Mouse (Mus musculus): ENCODE measurements around the gene Psg21.
"Not testable (repeated sequence)": the region's sequence is repeated elsewhere in the genome, so short reads cannot be mapped to it uniquely, and the experiment has no call there.

The Psg21 gene

DNA sequence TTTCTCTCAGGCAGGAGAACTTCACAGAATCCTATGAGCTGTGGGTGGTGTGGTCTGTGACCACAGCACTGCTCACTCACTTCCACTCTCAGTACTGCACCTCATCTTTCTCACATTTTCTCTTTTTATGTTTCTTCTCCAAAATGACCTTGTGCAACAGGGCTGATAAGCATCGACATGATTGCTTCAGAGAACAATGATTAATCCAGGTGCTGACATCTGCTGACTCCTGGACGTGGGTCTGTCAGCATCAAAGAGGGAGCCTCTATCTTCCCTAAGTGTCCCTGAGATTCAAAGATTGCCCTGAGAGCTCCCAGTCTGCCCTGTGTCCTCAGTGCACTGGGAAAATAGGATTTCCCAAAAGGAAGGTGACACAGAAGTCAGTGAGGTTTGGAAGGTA, at the start of gene Psg21:
Gene Psg21 (minus strand): TSS at position 101 of the 400 bp plus-strand sequence.
- in situ Hi-C loops (cut with MboI; ENCODE audit: low sequenced_read_pairs), result not testable (repeated sequence)

DNA sequence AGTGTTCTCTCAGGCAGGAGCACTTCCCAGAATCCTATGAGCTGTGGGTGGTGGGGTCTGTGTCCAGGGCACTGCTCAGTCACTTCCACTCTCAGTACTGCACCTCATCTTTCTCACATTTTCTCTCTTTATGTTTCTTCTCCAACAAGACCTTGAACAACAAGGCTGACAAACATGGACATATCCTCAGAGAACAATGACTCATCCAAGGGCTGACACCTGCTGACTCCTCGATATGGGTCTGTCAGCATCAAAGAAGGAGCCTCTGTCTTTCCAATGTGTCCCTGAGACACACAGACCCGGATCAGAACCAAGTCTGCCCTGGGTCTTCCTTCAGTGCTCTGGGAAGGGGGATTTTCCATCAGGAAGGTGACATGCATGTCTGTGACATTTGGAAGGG, 29.6 kb upstream of the Psg21 start, which contains the start of gene Psg20:
Gene Psg20 (minus strand): TSS at position 101 of the 400 bp plus-strand sequence.
- in situ Hi-C loops (cut with MboI; ENCODE audit: low sequenced_read_pairs), result no loop called here

- in situ Hi-C loops (cut with MboI; ENCODE audit: low sequenced_read_pairs), result no loop called here
Observed at GRCm38 (mm10) chr7:18685586-18685985, 29.1 kb upstream of the Psg21 start.

DNA sequence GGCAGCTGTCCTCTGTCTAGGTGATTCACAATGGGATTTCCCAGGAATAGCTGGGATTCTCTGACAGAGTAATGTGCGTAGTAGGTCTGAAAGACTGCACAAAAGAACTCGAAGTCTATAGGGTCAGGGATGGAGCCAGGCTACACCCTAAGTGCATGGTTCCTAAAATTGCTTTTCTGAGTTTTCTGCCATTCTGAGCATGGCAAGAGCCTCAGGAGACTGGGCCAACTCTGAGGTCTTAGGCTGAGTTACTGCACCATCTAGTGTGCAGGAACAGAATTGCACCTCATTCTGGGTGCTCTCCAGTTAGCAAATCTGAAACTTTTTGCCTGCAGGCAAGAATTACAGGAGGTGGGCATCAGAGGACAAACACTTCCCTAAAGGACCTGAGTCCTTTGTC, 23.2 kb upstream of the Psg21 start:
- in situ Hi-C loops (cut with MboI; ENCODE audit: low sequenced_read_pairs), result no loop called here

DNA sequence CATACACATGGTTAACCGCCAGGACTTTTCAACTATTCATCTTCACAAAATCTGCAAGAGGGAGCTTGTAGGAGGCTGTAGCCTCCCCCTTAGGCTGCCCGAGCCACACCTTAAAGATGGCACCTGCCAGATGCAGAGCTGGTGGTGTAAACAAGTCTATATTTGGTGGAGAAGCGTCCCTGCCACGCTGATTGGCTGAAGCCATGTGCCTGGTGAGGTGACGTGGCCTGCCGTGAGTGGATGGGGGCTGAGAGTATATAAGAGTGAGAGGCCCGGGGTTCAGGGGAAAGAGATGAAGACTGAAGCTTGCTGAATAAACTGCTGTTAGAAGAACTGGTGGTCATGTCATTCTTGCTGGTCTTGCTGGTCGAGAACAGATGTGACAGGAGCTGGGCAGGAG, 29.6 kb downstream of the Psg21 start:
- in situ Hi-C loops (cut with MboI; ENCODE audit: low sequenced_read_pairs), result not testable (repeated sequence)

GRCm38 (mm10) chr7:18616401-18616800, 40.1 kb downstream of the Psg21 start, which contains the start of gene Psg23:
TSS of gene Psg23 (minus strand) at chr7:18616501.
- in situ Hi-C loops (cut with MboI; ENCODE audit: low sequenced_read_pairs), result not testable (repeated sequence)
